Mouse (Mus musculus): ENCODE results near the gene Csl. TPM values are rescaled to one million over a fixed set of nuclear protein-coding genes. Genes with fewer than 3 reads are reported as not detected.

Csl gene
- total RNA-seq (2021): 1 to 10 TPM; 4.0 to 4.6 TPM
- long read RNA-seq, experiment 1: 0 reads
- long read RNA-seq, experiment 2: 0 reads

- DNase-seq: no peak
- intact Hi-C loops (cut with DNase I): no loop called here
Observed at GRCm38 (mm10) chr10:99759558-99759957, at the start of gene Csl. Gene Csl (minus strand): TSS chr10:99759658.

- no peak for DNase-seq
- intact Hi-C loops (cut with DNase I): no loop called here
Observed at GRCm38 (mm10) chr10:99789418-99789817, 30.0 kb upstream of the Csl start.

- DNase-seq: no peak
- intact Hi-C loops (cut with DNase I): no loop called here
Observed at GRCm38 (mm10) chr10:99774228-99775120, 15.0 kb upstream of the Csl start.

GRCm38 (mm10) chr10:99750146-99750545, 9.3 kb downstream of the Csl start:
- no peak for DNase-seq
- intact Hi-C loops (cut with DNase I): no loop called here

- peak in 1 of 2 experiments; percentile 7 for DNase-seq
- intact Hi-C loops (cut with DNase I): loop anchor here (10.0 kb wide), 1 partner anchor 104 kb away; no protein-coding TSS in a partner anchor
Observed at GRCm38 (mm10) chr10:99748668-99749260, 10.7 kb downstream of the Csl start.

GRCm38 (mm10) chr10:99748009-99748408, 11.4 kb downstream of the Csl start:
- intact Hi-C loops (cut with DNase I): loop anchor here (10.0 kb wide), 1 partner anchor 103 kb away; no protein-coding TSS in a partner anchor

GRCm38 (mm10) chr10:99741609-99742280, 17.7 kb downstream of the Csl start:
- no peak for DNase-seq
- intact Hi-C loops (cut with DNase I): loop anchor here (10.0 kb wide), 1 partner anchor 97 kb away; no protein-coding TSS in a partner anchor

More at GRCm38 (mm10) chr10:99748009-99748408, 11.4 kb downstream of the Csl start:
- peak; percentile 7 to 9 for DNase-seq

GRCm38 (mm10) chr10:99713129-99713528, 46.3 kb downstream of the Csl start:
- intact Hi-C loops (cut with DNase I): no loop called here
- no peak for DNase-seq

- no peak for DNase-seq
- intact Hi-C loops (cut with DNase I): no loop called here
Observed at GRCm38 (mm10) chr10:99711567-99711966, 47.9 kb downstream of the Csl start.

Measured in heart, postnatal 14 days (tissue).